Mouse (Mus musculus): ENCODE measurements at regions not wholly inside any gene's neighbourhood (a gene's known extent, or its start where the extent isn't known, plus 50 kb on each side); places are given as distances from the start of the nearest gene placed in this dataset.

GRCm38 (mm10) chr10:125795323-125795722 lies 170.6 kb upstream of the Lrig3 start:
- DNase-seq, result no peak

GRCm38 (mm10) chr10:125798678-125799077 lies 167.3 kb upstream of the Lrig3 start:
- no peak for DNase-seq

GRCm38 (mm10) chr10:125800572-125801114 lies 165.3 kb upstream of the Lrig3 start:
- DNase-seq, result no peak

GRCm38 (mm10) chr10:125801450-125801849 lies 164.5 kb upstream of the Lrig3 start:
- DNase-seq, result no peak

GRCm38 (mm10) chr10:125802923-125803583 lies 162.9 kb upstream of the Lrig3 start:
- no peak for DNase-seq

- no peak for DNase-seq
Observed at GRCm38 (mm10) chr10:125809763-125810361, 156.1 kb upstream of the Lrig3 start.

GRCm38 (mm10) chr10:125810590-125810989 lies 155.4 kb upstream of the Lrig3 start:
- DNase-seq, result no peak

- DNase-seq, result no peak
Observed at GRCm38 (mm10) chr10:125814191-125814887, 151.6 kb upstream of the Lrig3 start.

GRCm38 (mm10) chr10:125832134-125832533 lies 133.8 kb upstream of the Lrig3 start:
- DNase-seq, result no peak

GRCm38 (mm10) chr10:125832764-125833163 lies 133.2 kb upstream of the Lrig3 start:
- DNase-seq, result no peak

GRCm38 (mm10) chr10:125833989-125834388 lies 132.0 kb upstream of the Lrig3 start:
- no peak for DNase-seq

- DNase-seq, result no peak
Observed at GRCm38 (mm10) chr10:125838982-125839381, 127.0 kb upstream of the Lrig3 start.

GRCm38 (mm10) chr10:125839621-125840141 lies 126.3 kb upstream of the Lrig3 start:
- no peak for DNase-seq

GRCm38 (mm10) chr10:125840388-125840787 lies 125.6 kb upstream of the Lrig3 start:
- DNase-seq, result no peak

- no peak for DNase-seq
Observed at GRCm38 (mm10) chr10:125844336-125844865, 121.6 kb upstream of the Lrig3 start.

- DNase-seq, result no peak
Observed at GRCm38 (mm10) chr10:125845014-125845514, 120.9 kb upstream of the Lrig3 start.

GRCm38 (mm10) chr10:125850370-125850769 lies 115.6 kb upstream of the Lrig3 start:
- no peak for DNase-seq

- DNase-seq, result no peak
Observed at GRCm38 (mm10) chr10:125861734-125862133, 104.2 kb upstream of the Lrig3 start.

- DNase-seq, result no peak
Observed at GRCm38 (mm10) chr10:125866346-125866745, 99.6 kb upstream of the Lrig3 start.

GRCm38 (mm10) chr10:125884563-125884962 lies 81.4 kb upstream of the Lrig3 start:
- DNase-seq, result peak; percentile 4 to 5

- DNase-seq, result no peak
Observed at GRCm38 (mm10) chr10:125885796-125886195, 80.2 kb upstream of the Lrig3 start.

GRCm38 (mm10) chr10:125892122-125892521 lies 73.8 kb upstream of the Lrig3 start:
- no peak for DNase-seq
